Mouse (Mus musculus): ENCODE results near the gene Nob1.

DNA sequence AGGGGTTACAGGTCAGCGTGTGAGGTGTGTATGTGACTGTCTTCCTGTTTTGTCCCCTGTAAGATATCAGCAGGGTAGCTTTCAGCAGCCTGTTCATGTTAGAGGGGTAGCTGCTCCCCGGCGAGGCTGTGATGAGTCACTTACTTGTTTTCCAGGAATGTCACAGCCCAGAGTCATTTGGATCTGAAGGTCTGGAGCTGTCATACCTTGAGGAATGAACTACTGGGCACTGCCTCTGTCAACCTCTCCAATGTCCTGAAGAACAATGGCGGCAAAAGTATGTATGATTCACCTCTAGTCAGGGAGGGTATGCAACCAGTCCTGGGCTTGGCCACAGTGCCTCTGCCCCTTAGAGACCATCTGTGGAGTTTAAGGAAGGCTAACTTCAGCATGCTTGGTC lies 32.9 kb upstream of the Nob1 start:
- TF ChIP-seq EP300 (IDR thresholded peaks at IDR 0.05; ENCODE audit: low read depth) (no peak), CTCF (IDR thresholded peaks at IDR 0.05; ENCODE audit: low read depth) (no peak)

Measured in liver, postnatal 0 days (tissue).